Mouse (Mus musculus) adrenal gland, adult 18-20 months (tissue): Measurements from ENCODE around the gene Plekhh2. TPM values are rescaled to one million over a fixed set of nuclear protein-coding genes. Genes with fewer than 3 reads are reported as not detected.

Experiments
- total RNA-seq, 2 experiments: library from RNA; stranded (reverse); gene quantifications; 1 replicate in 1 of 2; 2 replicates in 1 of 2; pipeline ENCODE4 v1.2.3; 2021

Plekhh2 gene
- total RNA-seq, 2 experiments from 2014 or later = 2.5 to 3.9 TPM

Other genes with a start within 250 kb of the Plekhh2 start
- 10 to 100 TPM; 13.7 to 15.0 TPM for gene Thada, start 45.7 kb upstream of the Plekhh2 start, total RNA-seq
- 10 to 100 TPM; 22.5 to 28.0 TPM for gene Dync2li1, start 114.6 kb downstream of the Plekhh2 start, total RNA-seq
- not detected for gene Abcg8, start 164.4 kb downstream of the Plekhh2 start, total RNA-seq
- not detected for gene Abcg5, start 171.1 kb downstream of the Plekhh2 start, total RNA-seq